Mouse (Mus musculus) right cerebral cortex, postnatal 25 days (tissue): Measurements from ENCODE around the gene Cd5l.
"Not testable (repeated sequence)": the region's sequence is repeated elsewhere in the genome, so short reads cannot be mapped to it uniquely, and the experiment has no call there.

ENCODE experiments used
- DNase-seq: peaks from one replicate; pipeline ENCODE4 v3.0.0; 2022

The Cd5l gene

DNA sequence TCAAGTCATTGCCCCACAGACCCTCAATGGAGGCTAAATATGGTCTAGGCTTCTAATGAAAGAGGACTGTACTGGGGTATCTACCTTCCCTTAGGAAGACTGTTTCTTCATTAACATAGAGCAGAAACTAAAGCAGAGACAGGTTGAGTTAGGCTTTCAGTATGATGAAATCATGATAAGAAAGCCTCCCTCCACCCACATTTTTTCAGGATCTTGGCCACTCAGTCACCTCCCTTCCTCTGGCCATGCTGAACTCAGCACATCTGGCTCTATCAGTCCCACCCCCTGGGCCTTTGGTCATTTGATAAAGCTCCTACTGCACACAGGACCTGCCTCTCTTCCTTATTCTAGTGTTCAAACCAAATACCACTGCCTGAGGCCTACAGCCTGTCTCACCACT lies at the start of gene Cd5l:
TSS of gene Cd5l (plus strand) at position 301 of the 400 bp plus-strand sequence.
- DNase-seq = no peak

DNA sequence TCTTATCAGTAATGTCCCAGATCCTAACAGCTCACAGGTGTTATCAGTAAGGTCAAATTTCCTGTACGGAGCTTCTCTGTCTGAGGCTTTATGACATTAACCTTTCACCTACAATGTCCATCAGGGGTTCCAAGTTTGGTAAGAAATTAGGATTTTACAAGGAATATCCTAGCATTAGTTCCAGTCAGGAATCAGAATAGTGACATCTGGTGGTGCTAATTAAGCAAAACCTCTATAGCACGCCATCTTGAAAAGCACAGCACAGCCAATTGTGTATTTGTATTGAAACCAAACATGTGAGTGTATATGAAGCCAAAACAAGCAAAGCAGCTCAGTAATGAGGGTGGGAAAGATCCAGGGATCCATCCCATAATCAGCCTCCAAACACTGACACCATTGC lies 47.8 kb upstream of the Cd5l start:
- no peak for DNase-seq

DNA sequence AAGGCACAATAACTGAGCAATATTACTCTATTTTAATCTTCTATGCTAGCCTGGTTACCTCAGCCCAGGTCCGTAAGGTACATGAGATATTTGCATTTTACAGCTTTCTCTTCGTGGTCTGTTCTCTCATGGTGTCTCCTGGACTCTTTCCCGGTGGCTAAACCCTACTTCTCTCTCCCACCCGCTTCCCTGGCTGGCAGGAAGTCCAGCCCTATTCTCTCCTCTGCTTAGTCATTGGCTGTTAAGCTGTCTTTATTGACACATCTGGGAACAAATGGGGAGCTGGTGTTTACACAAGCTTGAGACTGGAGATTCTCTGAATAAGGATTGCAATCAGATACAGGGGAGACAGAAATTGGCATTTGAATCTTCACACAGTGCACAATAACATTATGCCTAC lies 35.1 kb upstream of the Cd5l start:
- DNase-seq = no peak

DNA sequence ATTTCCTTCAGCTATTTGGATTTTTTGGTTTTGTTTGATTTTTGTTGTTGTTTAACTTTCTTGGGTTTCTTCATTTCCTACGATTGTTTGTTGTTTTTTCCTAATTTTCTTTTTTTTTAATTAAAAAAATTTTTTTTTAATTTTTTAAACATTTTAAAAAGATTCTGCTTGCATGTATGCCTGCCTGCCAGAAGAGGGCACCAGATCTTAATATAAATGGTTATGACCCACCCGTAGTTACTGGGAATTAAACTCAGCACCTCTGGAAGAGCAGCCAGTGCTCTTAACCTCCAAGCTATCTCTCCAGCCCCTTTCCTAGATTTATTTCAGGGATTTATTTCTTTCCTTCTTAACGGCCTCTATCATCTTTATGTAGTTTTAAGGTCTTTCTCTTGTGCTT lies 33.9 kb upstream of the Cd5l start:
- DNase-seq = no peak

DNA sequence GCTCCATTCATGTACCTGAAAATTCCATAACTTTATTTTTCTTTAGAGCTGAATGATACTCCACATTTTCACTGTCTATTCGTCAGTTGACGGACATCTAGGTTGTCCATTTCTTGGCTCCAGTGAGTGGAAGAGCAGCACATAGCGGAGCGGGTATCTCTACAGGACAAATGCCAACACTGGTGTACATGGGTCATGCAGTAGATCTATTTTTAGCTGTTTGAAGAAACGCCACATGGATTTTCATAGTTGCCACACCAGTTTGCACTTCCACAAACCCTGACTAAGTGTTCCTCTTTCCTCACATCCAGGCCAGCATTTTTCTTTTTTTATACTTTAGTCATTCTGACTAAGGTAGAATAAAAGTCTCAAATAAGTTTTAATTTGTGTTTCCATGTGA lies 19.8 kb upstream of the Cd5l start:
- DNase-seq = no peak

DNA sequence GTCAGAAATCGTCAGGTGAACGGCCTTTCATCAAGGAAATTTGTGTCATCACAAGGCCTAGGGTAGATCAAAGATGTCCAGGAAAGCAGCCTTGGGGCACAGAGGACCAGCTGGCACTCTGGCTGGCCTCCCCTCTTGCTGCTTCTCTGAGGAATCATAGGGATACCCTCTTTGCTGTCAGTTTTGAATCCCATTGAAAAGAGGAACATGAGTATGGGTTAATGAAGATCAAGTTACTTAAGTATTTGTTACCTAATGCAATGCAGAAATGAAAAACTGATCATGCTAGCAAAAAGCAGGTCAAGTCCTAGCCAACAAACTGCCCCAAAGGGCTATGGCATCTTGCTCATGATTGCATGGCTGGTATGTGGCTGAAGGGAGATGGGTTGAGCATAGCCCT lies 6.7 kb upstream of the Cd5l start:
- not testable (repeated sequence) for DNase-seq

DNA sequence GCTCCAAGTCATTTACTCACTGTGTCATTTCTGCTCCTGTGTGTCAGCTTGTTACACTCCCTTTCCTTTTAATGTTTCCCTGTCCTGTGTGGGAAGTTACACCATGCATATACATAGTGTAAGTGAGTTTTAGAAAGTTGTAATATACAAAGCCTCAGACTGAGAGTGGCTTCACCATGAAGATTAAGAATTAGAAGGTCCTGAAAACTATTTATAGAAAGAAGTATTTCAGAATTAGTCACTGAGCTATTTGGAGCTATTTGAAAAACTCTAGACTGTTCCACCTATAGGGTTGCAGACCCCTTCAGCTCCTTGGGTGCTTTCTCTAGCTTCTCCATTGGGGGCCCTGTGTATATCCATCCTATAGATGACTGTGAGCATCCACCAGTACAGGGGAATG lies 1.5 kb downstream of the Cd5l start:
- DNase-seq = no peak

DNA sequence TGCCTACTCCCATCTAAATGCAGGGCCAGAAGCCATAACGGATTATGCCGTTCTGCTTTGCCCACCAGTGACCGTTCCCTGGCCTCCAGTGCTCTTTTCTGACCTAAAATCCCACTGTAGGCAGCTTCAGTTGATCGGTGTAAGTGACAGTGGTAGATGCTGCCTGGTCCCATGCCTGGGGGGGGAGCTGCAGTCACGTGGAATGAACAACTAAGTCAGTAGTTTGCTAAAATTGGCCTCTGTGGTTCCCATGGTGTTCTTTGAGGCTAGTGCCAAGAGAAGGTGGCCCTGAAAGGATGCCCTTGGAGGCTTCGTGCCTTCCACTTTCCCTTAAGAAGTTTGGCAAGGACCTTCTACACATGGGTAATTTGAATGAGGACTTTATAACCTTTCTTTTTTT lies 2.8 kb downstream of the Cd5l start:
- DNase-seq = no peak

DNA sequence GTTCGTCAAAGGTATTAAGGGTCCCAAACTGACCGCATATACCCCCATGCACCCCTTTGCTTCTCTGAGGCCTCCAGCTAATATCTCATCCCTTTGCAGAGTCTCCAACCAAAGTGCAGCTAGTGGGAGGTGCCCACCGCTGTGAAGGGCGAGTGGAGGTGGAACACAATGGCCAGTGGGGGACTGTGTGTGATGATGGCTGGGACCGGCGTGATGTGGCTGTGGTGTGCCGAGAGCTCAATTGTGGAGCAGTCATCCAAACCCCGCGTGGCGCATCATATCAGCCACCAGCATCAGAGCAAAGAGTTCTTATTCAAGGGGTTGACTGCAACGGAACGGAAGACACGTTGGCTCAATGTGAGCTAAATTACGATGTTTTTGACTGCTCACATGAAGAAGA lies 8.0 kb downstream of the Cd5l start:
- no peak for DNase-seq

DNA sequence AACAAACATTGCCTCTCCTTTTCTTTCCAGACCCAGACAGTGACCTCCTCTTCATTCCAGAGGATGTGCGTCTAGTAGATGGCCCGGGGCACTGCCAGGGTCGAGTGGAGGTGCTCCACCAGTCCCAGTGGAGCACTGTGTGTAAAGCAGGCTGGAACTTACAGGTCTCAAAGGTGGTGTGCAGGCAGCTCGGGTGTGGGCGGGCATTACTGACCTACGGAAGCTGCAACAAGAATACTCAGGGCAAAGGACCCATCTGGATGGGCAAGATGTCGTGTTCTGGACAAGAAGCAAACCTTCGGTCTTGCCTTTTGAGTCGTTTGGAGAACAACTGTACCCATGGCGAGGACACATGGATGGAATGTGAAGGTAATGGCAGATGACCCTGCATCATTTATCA lies 9.8 kb downstream of the Cd5l start:
- no peak for DNase-seq

DNA sequence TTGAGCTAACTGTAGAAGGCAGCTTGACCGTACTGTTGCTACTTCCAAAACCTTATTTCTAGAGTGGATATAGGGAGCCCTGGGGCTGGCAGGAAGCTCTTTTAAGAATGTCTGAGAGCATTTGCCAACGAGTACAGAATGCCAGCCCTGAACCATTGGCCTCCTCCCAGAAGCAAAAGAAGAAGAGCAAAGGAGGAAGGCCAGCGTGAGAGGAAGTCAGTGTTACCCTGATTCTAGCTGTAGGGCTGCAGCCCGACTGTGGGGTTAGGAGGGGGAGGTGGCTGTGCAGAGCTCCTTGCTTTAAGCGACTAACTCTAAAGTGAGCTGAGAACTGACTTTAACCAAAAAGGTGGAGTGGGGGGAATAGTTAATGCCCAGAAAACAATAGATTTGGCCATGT lies 11.5 kb downstream of the Cd5l start:
- no peak for DNase-seq

DNA sequence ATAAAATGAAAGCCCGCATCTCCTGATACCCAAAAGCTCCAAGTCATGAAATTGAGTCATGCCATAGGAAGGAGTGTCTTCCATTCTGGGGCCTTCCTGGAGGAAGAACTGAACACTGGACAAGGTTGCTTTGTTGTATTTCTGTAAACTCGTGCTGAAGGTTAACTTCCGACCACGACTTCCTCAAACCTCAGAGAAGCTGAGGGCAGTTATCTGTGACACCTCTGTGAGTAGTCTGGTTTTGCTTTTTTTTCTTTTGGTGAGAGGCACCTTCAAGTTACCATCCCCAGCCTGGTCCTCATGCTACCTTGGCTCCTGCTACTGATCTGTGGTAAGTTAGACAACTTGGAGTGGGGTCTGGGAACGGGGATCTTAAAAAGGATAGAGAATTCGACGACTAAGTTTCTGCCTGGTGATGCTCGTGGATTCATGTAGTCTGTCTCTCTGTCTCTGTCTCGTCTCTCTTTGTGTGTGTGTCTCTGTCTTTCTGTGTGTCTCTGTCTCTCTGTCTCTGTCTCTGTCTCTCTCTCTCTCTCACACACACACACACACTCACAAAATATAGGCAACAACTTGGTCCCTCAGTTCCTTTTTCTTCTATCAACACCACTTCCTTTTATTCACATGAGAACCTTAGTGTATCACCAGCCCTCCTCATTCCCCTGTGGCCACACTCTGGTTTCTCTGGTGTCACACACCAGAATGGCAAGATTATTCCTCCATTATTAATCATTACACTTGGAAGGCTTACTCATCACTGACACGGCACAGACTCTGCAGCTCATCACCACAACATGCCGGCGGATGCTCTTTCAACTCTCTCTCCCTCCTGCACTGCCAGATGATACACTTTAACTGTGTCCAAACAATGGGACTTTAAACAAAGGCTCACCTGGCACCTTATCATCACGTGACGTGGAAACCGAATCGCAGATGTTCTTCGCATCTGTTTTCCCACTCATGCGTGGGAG lies 18.8 kb downstream of the Cd5l start, which contains the start of gene Fcrl1:
TSS of gene Fcrl1 (plus strand) at position 193 of the 971 bp plus-strand sequence.
- no peak for DNase-seq

DNA sequence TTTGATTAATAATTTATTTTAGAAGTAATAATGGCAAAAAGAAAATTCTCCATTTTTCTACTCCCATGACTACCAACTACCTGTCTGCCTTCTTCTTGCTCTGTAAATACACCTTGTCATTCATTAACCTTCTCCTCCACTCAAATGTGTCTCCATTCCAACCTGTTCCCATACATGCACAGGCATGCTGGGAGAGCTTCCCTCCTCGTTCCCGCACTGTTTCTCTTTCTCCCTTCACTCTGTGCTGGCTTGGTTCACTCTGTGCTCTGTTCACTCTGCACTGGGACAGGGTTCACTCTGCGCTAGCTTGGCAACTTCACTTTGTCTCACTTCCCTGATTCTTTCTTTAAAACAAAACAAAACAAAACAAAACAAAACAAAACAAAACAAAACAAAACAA lies 19.5 kb downstream of the Cd5l start:
- no peak for DNase-seq

DNA sequence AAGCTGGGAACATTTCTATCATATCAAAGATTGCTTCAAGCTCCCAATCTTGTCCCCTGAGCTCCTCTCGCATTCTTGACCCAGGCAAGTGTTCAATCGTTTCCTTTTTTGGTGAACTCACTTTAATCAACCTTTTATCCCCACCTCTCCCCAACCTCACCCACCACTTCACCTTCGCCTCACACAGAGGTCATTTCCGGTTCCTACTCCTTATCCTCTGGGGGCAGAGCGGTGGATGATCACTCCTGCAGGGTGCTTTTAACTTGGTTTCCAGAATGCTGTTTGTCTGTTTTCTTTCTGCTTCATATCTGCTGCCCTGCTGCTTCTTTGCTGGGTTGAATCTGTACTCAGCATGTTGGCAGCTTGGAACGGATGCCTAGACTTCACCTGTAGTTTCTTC lies 20.0 kb downstream of the Cd5l start:
- no peak for DNase-seq

DNA sequence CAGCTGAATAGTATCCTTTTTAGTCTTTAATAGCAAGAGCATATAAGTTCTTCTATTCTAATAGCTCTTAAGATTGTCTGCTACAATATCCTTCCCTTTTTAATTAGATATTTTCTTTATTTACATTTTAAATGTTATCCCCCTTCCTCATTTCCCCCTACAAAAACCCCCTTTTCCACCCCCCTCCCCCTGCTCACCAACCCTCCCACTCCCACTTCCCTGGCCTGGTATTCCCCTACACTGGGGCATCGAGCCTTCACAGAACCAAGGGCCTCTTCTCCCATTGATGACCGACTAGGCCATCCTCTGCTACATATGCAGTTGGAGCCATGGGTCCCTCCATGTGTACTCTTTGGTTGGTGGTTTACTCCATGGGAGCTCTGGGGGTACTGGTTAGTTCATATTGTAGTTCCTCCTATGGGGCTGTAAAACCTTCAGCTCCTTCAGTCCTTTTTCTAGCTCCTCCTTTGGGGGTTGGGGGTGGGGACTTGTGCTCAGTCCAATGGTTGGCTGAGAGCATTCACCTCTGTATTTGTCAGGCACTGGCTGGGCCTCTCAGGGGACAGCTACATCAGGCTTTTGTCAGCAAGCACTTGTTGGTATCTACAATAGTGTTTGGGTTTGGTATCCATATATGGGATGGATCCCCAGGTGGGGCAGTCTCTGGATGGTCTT lies 22.1 kb downstream of the Cd5l start:
- DNase-seq = not testable (repeated sequence)

DNA sequence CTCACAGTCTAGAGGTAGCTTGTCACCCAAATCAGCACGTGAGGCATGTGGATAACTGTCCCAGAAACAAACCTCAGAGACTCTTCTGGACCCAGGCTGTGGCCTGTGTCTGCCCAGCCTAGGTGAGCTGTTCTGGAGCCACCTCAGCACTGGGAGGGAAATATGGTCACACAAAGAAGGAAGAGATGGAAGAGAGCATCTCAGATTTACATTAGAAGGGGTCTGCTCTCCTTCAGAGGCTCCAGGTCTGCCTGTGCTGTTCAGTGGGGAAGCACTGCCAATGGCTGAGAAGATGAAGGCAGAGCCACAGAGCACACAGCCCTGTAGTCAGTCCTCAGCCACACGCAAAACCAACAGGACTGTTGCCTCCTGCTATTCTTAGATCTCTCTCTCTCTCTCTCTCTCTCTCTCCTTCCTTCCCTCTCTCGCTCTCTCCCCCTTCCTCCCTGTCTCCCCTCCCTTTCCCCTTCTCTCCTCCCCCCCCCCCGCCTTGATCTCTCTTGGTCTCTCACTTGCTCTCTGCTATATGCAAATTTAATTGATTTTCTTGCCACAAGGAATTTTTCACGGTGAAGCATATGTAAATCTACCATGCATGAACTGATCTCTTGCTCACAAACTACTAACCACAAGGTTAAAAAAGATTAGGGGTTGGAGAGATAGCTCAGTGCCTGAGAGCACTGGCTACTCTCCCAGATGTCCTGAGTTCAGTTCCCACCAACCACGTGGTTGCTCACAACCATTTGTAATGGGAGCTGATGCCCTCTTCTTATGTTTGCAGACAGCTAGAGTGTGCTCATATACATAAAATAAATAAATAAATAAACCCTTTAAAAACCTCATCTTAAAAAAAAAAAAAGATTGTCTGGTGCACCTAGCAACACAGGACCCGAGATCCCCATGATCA lies 24.4 kb downstream of the Cd5l start:
- no peak for DNase-seq

DNA sequence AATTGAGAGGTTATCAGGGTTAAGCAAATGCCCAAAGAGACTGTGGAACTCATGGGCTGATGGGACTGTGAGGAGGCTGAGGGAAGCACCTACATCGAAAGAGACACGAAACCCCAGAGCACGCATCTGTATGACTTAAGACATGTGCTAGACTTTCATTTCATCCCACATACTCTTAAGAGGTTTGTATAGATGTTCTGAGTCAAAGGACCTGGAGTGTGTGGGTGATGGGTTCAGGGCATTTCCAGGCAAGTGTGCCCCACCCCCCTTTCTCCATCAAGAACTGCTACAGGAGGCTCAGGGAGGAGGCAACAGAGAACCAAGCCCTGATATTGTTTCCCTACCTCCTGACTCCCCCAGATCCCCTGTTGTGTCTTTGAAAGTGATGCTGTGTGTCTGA lies 25.6 kb downstream of the Cd5l start:
- DNase-seq = no peak

DNA sequence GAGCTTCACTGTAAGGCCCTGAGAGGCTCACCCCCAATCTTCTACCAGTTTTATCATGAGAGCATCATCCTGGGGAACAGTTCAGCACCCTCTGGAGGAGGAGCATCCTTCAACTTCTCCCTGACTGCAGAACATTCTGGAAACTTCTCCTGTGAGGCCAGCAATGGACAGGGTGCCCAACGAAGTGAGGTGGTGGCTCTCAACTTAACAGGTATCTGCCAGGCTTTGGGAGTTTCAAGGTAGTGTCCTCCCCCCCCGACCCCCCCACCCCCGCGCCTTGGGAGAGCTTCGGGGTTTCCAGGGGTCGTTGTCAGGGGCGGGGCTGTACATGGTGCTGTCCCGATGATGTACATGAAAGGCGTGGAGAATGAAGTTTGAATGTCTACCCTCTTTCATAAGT lies 27.4 kb downstream of the Cd5l start:
- no peak for DNase-seq

DNA sequence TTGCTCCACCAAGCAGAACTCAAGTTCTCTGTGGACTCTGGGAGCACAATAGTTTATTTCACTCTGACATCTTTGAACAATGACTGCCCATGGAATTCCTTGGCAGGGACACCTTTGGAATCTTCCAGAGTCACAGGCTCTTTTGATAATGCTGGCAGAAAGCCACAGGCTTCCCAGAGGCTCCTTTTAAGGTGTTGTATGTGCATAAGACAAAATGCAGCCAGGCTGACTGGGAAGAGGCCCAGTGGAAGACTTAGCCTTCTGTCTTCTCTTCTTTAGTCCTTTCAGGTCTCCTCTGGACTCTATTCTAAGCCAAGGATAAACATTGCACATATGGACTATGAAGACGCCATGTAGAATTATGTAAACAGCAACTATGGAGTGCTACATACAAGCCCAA lies 33.3 kb downstream of the Cd5l start:
- DNase-seq = no peak

DNA sequence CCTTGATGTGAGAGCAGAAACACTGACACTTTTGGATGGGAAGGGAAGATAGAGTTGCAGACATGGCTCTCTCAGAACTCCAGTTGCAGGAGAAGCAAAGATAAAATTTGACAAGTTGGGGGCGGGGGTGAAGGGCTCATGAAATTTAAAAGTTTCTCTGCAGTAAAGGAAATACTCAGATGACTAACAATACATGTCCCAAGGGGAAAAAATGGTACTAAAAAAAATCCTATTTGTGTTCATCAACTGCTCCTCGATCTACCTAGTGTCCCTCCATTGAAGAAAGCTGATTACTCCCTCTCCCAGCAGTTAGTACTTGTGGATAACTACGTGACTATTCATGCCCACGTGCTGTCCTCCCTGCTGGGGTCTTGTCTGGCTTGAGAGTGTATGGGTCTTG lies 41.1 kb downstream of the Cd5l start:
- DNase-seq = no peak

DNA sequence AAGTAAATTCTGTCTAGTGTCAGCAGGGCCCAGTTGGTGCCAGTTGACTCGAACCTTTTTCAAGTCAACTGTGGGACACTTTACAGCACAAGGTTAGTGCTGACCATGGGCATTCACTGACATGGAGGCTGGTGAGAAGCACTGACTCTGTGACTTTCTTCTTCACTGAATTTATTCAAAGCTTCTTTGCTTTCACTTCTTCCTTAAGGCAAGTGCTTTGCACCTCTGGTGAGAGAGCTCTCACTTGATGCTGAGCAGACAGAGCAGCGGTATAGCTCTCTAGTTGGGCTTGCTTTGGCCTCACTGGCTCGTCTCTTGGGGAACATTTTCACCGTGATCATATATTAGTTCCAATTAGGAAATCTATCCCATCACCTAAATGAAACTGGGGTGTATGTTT lies 42.2 kb downstream of the Cd5l start:
- no peak for DNase-seq

DNA sequence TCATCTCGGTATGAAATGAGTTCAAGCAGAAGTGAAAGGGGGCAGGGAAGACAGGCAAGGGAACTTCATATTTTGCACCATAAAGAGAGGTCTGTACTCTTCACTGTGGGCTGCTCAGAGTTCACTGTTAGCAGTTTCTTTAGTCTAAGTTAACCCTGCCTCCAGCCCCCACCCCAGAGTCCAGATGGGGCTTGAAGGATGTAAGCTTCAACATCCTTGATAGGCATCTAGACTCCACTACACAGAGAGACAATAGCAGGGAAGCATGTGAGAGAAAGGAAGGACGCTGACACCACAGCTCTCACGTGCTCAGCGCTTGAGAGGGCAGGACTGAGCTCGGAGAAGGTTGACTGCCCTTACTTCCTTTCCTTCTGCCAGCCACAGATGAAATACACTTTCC lies 43.6 kb downstream of the Cd5l start:
- DNase-seq = no peak

DNA sequence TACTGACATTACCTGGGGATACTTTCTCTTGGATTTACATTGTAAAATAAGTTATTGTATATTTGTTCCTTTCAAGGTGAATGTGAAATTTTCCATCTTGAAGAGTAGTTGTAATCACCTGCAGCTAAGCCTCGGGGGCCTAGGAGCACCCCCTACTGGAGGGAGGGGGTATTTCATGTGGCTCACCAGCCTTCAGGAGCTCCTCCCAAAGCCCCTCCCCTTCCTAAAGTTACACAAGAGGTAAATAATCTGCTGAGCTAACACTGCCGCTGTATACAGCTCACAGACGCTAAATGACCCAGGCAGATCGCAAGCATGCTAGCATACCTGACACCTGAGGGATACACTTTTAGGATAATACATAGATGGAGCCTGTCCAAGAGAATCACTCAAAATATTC lies 50.5 kb downstream of the Cd5l start:
- no peak for DNase-seq
